Mouse (Mus musculus): ENCODE data around the gene Fgfr2. TPM values are rescaled to one million over a fixed set of nuclear protein-coding genes. Genes with fewer than 3 reads are reported as not detected.

Fgfr2 gene
- total and polyA plus RNA-seq, 2 experiments from 2014 or later = 17.1 to 47.6 TPM

GRCm38 (mm10) chr7:132773011-132773705 lies 350.0 kb downstream of the Fgfr2 start:
- TF ChIP-seq CTCF (IDR thresholded peaks at IDR 0.05; ENCODE audit: low read depth) = no peak

GRCm38 (mm10) chr7:132772440-132772839 lies 350.7 kb downstream of the Fgfr2 start:
- Histone ChIP-seq H3K27me3 (ENCODE audit: insufficient read depth, low read length) (no peaks in the 10 kb centered on the region), H3K36me3 (ENCODE audit: insufficient read depth) (0 out of 2 replicates have a peak, but pooled peaks cover 8% of the 10 kb centered on the region), H3K4me1 (ENCODE audit: insufficient read depth) (0 out of 2 replicates have a peak, but pooled peaks cover 4% of the 10 kb centered on the region), H3K9me3 (ENCODE audit: low read length) (no peaks in the 10 kb centered on the region), H3K9ac (no peak overlapping the region), H3K4me3 (ENCODE audit: low read depth, low read length) (no peak overlapping the region), H3K4me2 (ENCODE audit: low read depth) (no peak overlapping the region), H3K27ac (ENCODE audit: low read depth, low read length) (no peak overlapping the region)
- WGBS = 86% methylated on average over 5 of the region's 5 CpGs
- no peak for TF ChIP-seq CTCF (IDR thresholded peaks at IDR 0.05; ENCODE audit: low read depth)
- DNase-seq (no peak), ATAC-seq (no peak)

More at GRCm38 (mm10) chr7:132773011-132773705, 350.0 kb downstream of the Fgfr2 start:
- no peak overlapping the region for H3K4me3 ChIP-seq (ENCODE audit: low read depth, low read length)
- H3K36me3 ChIP-seq (ENCODE audit: insufficient read depth) = 0 out of 2 replicates have a peak, but pooled peaks cover 8% of the 10 kb centered on the region
- no peaks in the 10 kb centered on the region for H3K4me1 ChIP-seq (ENCODE audit: insufficient read depth)
- H3K9ac ChIP-seq = no peak overlapping the region
- 87% methylated on average over 7 of the region's 7 CpGs for WGBS
- DNase-seq = no peak
- H3K9me3 ChIP-seq (ENCODE audit: low read length) = no peaks in the 10 kb centered on the region
- no peak for ATAC-seq
- no peak overlapping the region for H3K27ac ChIP-seq (ENCODE audit: low read depth, low read length)
- no peaks in the 10 kb centered on the region for H3K27me3 ChIP-seq (ENCODE audit: insufficient read depth, low read length)
- H3K4me2 ChIP-seq (ENCODE audit: low read depth) = no peak overlapping the region

- Histone ChIP-seq H3K4me2 (ENCODE audit: low read depth) (no peak overlapping the region), H3K27ac (ENCODE audit: low read depth, low read length) (peak overlapping the region; percentile 71), H3K36me3 (ENCODE audit: insufficient read depth) (no peaks in the 10 kb centered on the region), H3K4me3 (ENCODE audit: low read depth, low read length) (no peak overlapping the region), H3K27me3 (ENCODE audit: insufficient read depth, low read length) (no peaks in the 10 kb centered on the region), H3K9ac (no peak overlapping the region), H3K9me3 (ENCODE audit: low read length) (no peaks in the 10 kb centered on the region), H3K4me1 (ENCODE audit: insufficient read depth) (peaks cover 13% of the 10 kb centered on the region; the same call in 1 of the 2 replicates)
- no peak for TF ChIP-seq CTCF (IDR thresholded peaks at IDR 0.05; ENCODE audit: low read depth)
- ATAC-seq (no peak), DNase-seq (no peak)
- WGBS = 80% methylated on average over 12 of the region's 12 CpGs
These were observed 354.4 kb downstream of the Fgfr2 start for GRCm38 (mm10) chr7:132768498-132769344.

GRCm38 (mm10) chr7:132767999-132768370 lies 355.2 kb downstream of the Fgfr2 start:
- TF ChIP-seq CTCF (IDR thresholded peaks at IDR 0.05; ENCODE audit: low read depth) = no peak

GRCm38 (mm10) chr7:132767233-132767998 lies 355.7 kb downstream of the Fgfr2 start:
- Histone ChIP-seq H3K4me2 (ENCODE audit: low read depth) (no peak overlapping the region), H3K36me3 (ENCODE audit: insufficient read depth) (no peaks in the 10 kb centered on the region), H3K27me3 (ENCODE audit: insufficient read depth, low read length) (no peaks in the 10 kb centered on the region), H3K9ac (no peak overlapping the region), H3K4me1 (ENCODE audit: insufficient read depth) (peaks cover 13% of the 10 kb centered on the region; the same call in 1 of the 2 replicates), H3K9me3 (ENCODE audit: low read length) (no peaks in the 10 kb centered on the region), H3K4me3 (ENCODE audit: low read depth, low read length) (no peak overlapping the region), H3K27ac (ENCODE audit: low read depth, low read length) (peak overlapping the region; percentile 71)
- DNase-seq (peak; percentile 50), ATAC-seq (peak; percentile 83)
- WGBS = 15% methylated on average over 12 of the region's 12 CpGs
- no peak for TF ChIP-seq CTCF (IDR thresholded peaks at IDR 0.05; ENCODE audit: low read depth)

More at GRCm38 (mm10) chr7:132767999-132768370, 355.2 kb downstream of the Fgfr2 start:
- H3K27me3 ChIP-seq (ENCODE audit: insufficient read depth, low read length) = no peaks in the 10 kb centered on the region
- no peaks in the 10 kb centered on the region for H3K36me3 ChIP-seq (ENCODE audit: insufficient read depth)
- peaks cover 13% of the 10 kb centered on the region; the same call in 1 of the 2 replicates for H3K4me1 ChIP-seq (ENCODE audit: insufficient read depth)
- H3K27ac ChIP-seq (ENCODE audit: low read depth, low read length) = peak overlapping the region; percentile 71
- DNase-seq = no peak
- no peak overlapping the region for H3K9ac ChIP-seq
- 0 out of 2 replicates have a peak, but pooled peaks have one; percentile 18 for ATAC-seq
- 53% methylated on average over 4 of the region's 4 CpGs for WGBS
- no peak overlapping the region for H3K4me2 ChIP-seq (ENCODE audit: low read depth)
- H3K4me3 ChIP-seq (ENCODE audit: low read depth, low read length) = no peak overlapping the region
- no peaks in the 10 kb centered on the region for H3K9me3 ChIP-seq (ENCODE audit: low read length)

- Histone ChIP-seq H3K27ac (ENCODE audit: low read depth, low read length) (peak overlapping the region; percentile 51; the same call in 1 of the 2 replicates), H3K36me3 (ENCODE audit: insufficient read depth) (no peaks in the 10 kb centered on the region), H3K4me2 (ENCODE audit: low read depth) (no peak overlapping the region), H3K27me3 (ENCODE audit: insufficient read depth, low read length) (no peaks in the 10 kb centered on the region), H3K9me3 (ENCODE audit: low read length) (no peaks in the 10 kb centered on the region), H3K9ac (no peak overlapping the region), H3K4me3 (ENCODE audit: low read depth, low read length) (no peak overlapping the region), H3K4me1 (ENCODE audit: insufficient read depth) (peaks cover 13% of the 10 kb centered on the region; the same call in 1 of the 2 replicates)
- 63% methylated on average over 11 of the region's 11 CpGs for WGBS
- ATAC-seq (no peak), DNase-seq (no peak)
- TF ChIP-seq CTCF (IDR thresholded peaks at IDR 0.05; ENCODE audit: low read depth) = no peak
These were observed 356.8 kb downstream of the Fgfr2 start for GRCm38 (mm10) chr7:132766235-132766871.

All from forebrain, postnatal 0 days (tissue).